Mouse (Mus musculus): ENCODE results near the gene Uap1. TPM values are rescaled to one million over a fixed set of nuclear protein-coding genes. Genes with fewer than 3 reads are reported as not detected.

Gene Uap1
- polyA plus RNA-seq, 1 experiment from 2014 or later, result 58.9 TPM

DNA sequence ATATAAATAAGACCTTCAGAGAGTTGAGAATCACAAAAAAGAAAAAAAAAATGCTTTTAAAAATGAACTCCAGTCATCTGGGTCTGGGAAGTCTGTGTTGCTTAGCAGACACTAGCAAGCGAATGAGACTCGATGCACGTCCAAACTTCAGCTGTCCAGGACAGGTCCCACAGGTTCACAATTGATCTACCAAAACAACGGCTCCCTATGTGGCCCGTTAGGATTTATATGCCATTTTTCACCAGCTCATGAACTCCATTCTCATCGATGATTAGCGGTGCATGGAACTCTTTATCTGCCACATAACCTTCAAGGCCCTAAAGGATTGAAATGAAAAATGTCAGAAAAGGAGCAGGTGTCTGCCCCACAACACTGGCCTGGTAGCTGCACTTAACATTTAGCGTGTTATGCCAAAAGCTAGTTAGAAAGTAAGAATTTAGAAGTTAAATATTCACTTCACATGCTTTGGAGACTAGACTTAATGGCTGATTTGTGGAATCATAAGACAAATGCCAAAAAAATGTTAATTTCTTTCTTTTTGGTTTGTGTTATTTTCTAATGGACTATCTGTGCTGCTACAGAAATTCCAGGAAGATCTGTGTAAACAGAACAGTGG lies 32.4 kb downstream of the Uap1 start:
- WGBS, result 89% methylated on average over 8 of the region's 8 CpGs
- H3K4me3 ChIP-seq (replicated peaks; ENCODE audit: low read length), result no peak overlapping the region
- ATAC-seq (ENCODE audit: insufficient read depth, low FRiP score), result no peak

DNA sequence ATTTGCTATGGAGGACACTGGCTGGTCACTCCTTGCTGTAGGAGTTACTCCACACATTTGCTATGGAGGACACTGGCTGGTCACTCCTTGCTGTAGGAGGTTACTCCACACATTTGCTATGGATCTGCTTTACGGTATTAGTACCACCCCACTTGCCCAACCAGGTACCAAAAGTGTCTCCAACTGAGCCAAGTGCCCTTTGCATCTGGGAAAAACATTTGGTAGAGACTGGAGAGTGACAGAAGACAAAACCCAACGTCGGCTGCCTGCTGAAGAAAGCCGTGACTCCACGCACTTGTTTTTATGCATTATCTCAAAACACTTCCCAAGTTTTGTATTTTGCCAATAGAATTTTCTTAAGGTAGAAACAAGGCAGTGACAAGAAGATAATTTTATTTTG lies 33.1 kb downstream of the Uap1 start:
- no peak overlapping the region for H3K4me2 ChIP-seq (ENCODE audit: low read depth, low read length)
- H3K4me1 ChIP-seq (ENCODE audit: control insufficient read depth, insufficient read depth, low read length), result no peaks in the 10 kb centered on the region
- H3K27ac ChIP-seq (ENCODE audit: low read length), result no peak overlapping the region
- no peak overlapping the region for H3K4me3 ChIP-seq (replicated peaks; ENCODE audit: low read length)
- H3K9ac ChIP-seq (ENCODE audit: low read length), result no peak overlapping the region
- H3K27me3 ChIP-seq (ENCODE audit: control insufficient read depth, insufficient read depth, low read length), result no peaks in the 10 kb centered on the region
- WGBS, result 93% methylated on average over 5 of the region's 5 CpGs
- H3K36me3 ChIP-seq (ENCODE audit: control insufficient read depth, insufficient read depth, low read length), result peaks cover 13% of the 10 kb centered on the region; the same call in 1 of the 2 replicates
- ATAC-seq (ENCODE audit: insufficient read depth, low FRiP score), result no peak
- H3K9me3 ChIP-seq (replicated peaks; ENCODE audit: control insufficient read depth, low read length), result no peaks in the 10 kb centered on the region

More for the DNA sequence above, 32.4 kb downstream of the Uap1 start:
- Histone ChIP-seq H3K9me3 (replicated peaks; ENCODE audit: control insufficient read depth, low read length) (no peaks in the 10 kb centered on the region), H3K9ac (ENCODE audit: low read length) (no peak overlapping the region), H3K36me3 (ENCODE audit: control insufficient read depth, insufficient read depth, low read length) (peaks cover 13% of the 10 kb centered on the region), H3K27ac (ENCODE audit: low read length) (no peak overlapping the region), H3K4me2 (ENCODE audit: low read depth, low read length) (no peak overlapping the region), H3K4me1 (ENCODE audit: control insufficient read depth, insufficient read depth, low read length) (no peaks in the 10 kb centered on the region), H3K27me3 (ENCODE audit: control insufficient read depth, insufficient read depth, low read length) (no peaks in the 10 kb centered on the region)

DNA sequence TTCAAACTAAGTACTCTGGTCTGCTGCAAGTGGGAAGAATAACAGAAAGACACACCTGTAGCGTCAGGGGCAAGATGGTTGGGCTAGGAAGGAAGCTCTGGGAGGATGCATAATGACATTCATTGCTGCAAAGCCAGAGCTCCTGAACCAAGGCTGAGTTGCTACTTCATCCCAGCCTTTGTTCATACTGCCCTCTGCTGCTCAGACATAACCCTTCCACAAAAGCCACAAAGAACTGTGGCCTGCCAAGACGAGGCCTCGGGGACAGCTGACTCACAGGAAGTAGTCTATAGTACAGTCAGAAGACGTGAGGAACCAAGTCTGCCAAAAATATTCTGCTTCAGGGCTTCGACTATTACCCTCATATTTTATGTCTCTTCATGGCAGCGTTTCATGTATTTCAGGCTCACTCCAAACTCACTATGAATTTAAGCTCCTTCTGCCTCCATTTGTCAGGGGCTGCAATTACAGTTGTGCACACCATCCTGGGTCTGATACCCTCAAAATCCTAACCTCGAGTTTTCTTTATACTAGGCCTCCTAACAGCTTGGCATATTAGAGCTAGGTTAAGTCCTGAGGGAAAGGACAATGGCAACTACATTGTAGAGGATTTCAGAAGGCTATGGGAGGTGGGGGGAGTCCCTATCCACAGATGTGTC lies 38.3 kb downstream of the Uap1 start:
- Histone ChIP-seq H3K4me3 (replicated peaks; ENCODE audit: low read length) (no peak overlapping the region), H3K9me3 (replicated peaks; ENCODE audit: control insufficient read depth, low read length) (no peaks in the 10 kb centered on the region), H3K4me1 (ENCODE audit: control insufficient read depth, insufficient read depth, low read length) (no peaks in the 10 kb centered on the region), H3K27ac (ENCODE audit: low read length) (peak overlapping the region; percentile 31; the same call in 1 of the 2 replicates), H3K36me3 (ENCODE audit: control insufficient read depth, insufficient read depth, low read length) (no peaks in the 10 kb centered on the region; the same call in 1 of the 2 replicates), H3K27me3 (ENCODE audit: control insufficient read depth, insufficient read depth, low read length) (no peaks in the 10 kb centered on the region), H3K4me2 (ENCODE audit: low read depth, low read length) (no peak overlapping the region), H3K9ac (ENCODE audit: low read length) (0 out of 2 replicates have a peak overlapping the region, but pooled peaks have one; percentile 5)
- ATAC-seq (ENCODE audit: insufficient read depth, low FRiP score), result peak; percentile 87
- 9% methylated on average over 7 of the region's 7 CpGs for WGBS

DNA sequence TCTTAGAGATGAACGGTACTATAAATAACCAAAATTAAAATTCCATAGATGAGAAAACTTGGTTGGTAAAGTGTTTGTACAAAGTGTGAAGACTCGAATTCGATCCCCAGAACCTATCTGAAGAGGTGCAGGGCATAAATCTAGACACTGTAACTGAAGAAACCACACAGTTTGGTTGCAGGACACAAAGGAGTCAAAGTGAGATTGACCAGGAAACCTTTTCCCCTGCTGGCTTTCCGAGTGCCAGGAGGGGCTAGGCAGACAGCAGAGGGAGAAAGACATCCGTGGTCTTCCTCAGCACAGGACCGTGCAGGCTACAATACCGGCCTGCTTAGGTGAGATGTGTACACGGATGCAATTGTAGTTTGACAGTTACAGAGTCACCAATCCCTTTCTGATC lies 40.5 kb downstream of the Uap1 start:
- ATAC-seq (ENCODE audit: insufficient read depth, low FRiP score), result no peak
- WGBS, result 80% methylated on average over 8 of the region's 8 CpGs
- no peak overlapping the region for H3K9ac ChIP-seq (ENCODE audit: low read length)
- H3K4me3 ChIP-seq (replicated peaks; ENCODE audit: low read length), result no peak overlapping the region
- H3K4me2 ChIP-seq (ENCODE audit: low read depth, low read length), result no peak overlapping the region
- H3K9me3 ChIP-seq (replicated peaks; ENCODE audit: control insufficient read depth, low read length), result no peaks in the 10 kb centered on the region
- no peak overlapping the region for H3K27ac ChIP-seq (ENCODE audit: low read length)
- no peaks in the 10 kb centered on the region for H3K36me3 ChIP-seq (ENCODE audit: control insufficient read depth, insufficient read depth, low read length)
- H3K4me1 ChIP-seq (ENCODE audit: control insufficient read depth, insufficient read depth, low read length), result no peaks in the 10 kb centered on the region
- H3K27me3 ChIP-seq (ENCODE audit: control insufficient read depth, insufficient read depth, low read length), result no peaks in the 10 kb centered on the region

DNA sequence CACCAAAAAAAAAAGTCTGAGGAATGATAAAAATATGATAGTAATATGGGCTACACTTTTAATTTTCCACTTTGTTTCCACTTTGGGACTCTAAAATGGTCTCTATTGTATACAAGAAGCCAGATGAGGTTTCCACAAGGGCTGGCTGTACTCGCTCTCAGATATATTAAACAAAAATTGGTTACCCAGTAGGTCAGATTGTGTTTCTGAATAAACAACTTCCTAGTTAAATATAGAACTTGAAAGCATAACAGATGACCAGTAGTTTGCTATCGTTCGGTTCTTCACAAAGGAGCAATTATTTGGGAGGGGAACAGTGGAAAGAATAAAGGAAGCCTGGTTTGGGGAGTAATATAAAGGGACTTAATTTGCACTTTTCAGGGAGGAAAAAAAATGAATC lies 43.8 kb downstream of the Uap1 start:
- Histone ChIP-seq H3K27me3 (ENCODE audit: control insufficient read depth, insufficient read depth, low read length) (no peaks in the 10 kb centered on the region), H3K36me3 (ENCODE audit: control insufficient read depth, insufficient read depth, low read length) (no peaks in the 10 kb centered on the region), H3K4me3 (replicated peaks; ENCODE audit: low read length) (no peak overlapping the region), H3K4me1 (ENCODE audit: control insufficient read depth, insufficient read depth, low read length) (no peaks in the 10 kb centered on the region), H3K9ac (ENCODE audit: low read length) (no peak overlapping the region), H3K4me2 (ENCODE audit: low read depth, low read length) (no peak overlapping the region), H3K27ac (ENCODE audit: low read length) (no peak overlapping the region), H3K9me3 (replicated peaks; ENCODE audit: control insufficient read depth, low read length) (no peaks in the 10 kb centered on the region)
- WGBS, result 25% methylated on average over 3 of the region's 3 CpGs
- no peak for ATAC-seq (ENCODE audit: insufficient read depth, low FRiP score)

DNA sequence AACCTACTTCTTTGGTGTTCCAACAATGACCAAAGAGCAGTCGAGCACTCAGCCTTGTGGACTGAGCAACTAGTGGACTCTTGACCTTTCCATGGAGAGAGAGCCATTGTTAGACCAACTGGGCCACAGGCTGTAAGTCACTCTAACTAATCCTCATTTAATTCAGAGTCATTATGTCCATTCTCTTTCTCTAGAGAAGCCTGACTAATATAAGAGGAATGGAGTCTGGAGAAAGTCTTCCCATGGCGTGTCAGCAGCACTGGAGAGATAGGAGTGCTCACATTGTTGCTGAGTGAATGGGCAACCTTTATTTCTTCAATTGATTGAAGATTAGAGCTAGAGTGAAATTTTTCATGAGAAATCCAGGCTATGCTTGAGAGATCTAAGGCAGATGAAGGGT lies 50.1 kb downstream of the Uap1 start:
- 74% methylated on average over 2 of the region's 2 CpGs for WGBS
- Histone ChIP-seq H3K27ac (ENCODE audit: low read length) (no peak overlapping the region), H3K9me3 (replicated peaks; ENCODE audit: control insufficient read depth, low read length) (no peaks in the 10 kb centered on the region), H3K4me3 (replicated peaks; ENCODE audit: low read length) (no peak overlapping the region), H3K27me3 (ENCODE audit: control insufficient read depth, insufficient read depth, low read length) (no peaks in the 10 kb centered on the region), H3K4me2 (ENCODE audit: low read depth, low read length) (no peak overlapping the region), H3K4me1 (ENCODE audit: control insufficient read depth, insufficient read depth, low read length) (no peaks in the 10 kb centered on the region), H3K9ac (ENCODE audit: low read length) (no peak overlapping the region), H3K36me3 (ENCODE audit: control insufficient read depth, insufficient read depth, low read length) (no peaks in the 10 kb centered on the region)
- ATAC-seq (ENCODE audit: insufficient read depth, low FRiP score), result no peak

DNA sequence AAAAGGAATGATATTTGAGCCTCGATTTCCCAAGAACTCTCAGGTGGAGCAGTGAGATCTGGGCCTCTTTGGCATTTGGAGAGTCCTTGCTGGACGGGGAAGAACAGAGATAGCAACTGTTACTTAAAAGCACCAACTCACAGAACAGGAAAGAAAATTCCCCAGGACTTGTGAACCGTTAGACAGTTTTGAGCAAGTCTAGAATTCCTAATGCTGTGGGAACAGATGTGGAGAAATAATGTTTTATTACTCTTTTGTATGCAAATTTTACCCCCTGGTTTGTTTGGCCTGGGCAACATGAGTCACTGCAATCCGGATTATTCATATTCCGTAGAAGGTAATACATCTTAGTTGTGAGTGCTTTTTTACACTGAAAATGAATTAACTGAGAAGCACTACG lies 61.1 kb downstream of the Uap1 start:
- no peak overlapping the region for H3K9ac ChIP-seq (ENCODE audit: low read length)
- H3K9me3 ChIP-seq (replicated peaks; ENCODE audit: control insufficient read depth, low read length), result no peaks in the 10 kb centered on the region
- no peaks in the 10 kb centered on the region for H3K27me3 ChIP-seq (ENCODE audit: control insufficient read depth, insufficient read depth, low read length)
- peaks cover 8% of the 10 kb centered on the region for H3K4me1 ChIP-seq (ENCODE audit: control insufficient read depth, insufficient read depth, low read length)
- ATAC-seq (ENCODE audit: insufficient read depth, low FRiP score), result no peak
- no peak overlapping the region for H3K4me3 ChIP-seq (replicated peaks; ENCODE audit: low read length)
- H3K27ac ChIP-seq (ENCODE audit: low read length), result no peak overlapping the region
- 72% methylated on average over 6 of the region's 6 CpGs for WGBS
- H3K4me2 ChIP-seq (ENCODE audit: low read depth, low read length), result no peak overlapping the region
- H3K36me3 ChIP-seq (ENCODE audit: control insufficient read depth, insufficient read depth, low read length), result no peaks in the 10 kb centered on the region

DNA sequence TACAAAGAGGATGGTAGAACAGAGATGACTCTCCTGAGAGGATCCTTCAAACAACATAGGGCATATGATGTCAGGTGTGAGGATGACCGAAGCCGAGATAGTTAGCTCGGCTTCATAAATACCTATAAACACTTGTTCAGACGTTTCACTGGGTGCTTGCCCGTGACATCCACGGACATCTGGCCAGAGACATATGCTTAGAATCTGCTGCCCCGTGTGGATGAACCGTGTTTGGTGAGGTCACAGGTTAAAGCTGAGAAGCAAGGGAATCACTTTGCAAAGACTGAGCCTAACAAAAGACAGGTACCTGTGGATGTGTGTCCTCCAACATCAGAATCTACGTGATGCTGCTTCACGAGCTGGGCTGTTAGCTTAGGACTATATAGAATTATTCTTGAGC lies 62.5 kb downstream of the Uap1 start:
- H3K27me3 ChIP-seq (ENCODE audit: control insufficient read depth, insufficient read depth, low read length), result no peaks in the 10 kb centered on the region
- no peaks in the 10 kb centered on the region for H3K9me3 ChIP-seq (replicated peaks; ENCODE audit: control insufficient read depth, low read length)
- no peak overlapping the region for H3K4me3 ChIP-seq (replicated peaks; ENCODE audit: low read length)
- H3K36me3 ChIP-seq (ENCODE audit: control insufficient read depth, insufficient read depth, low read length), result no peaks in the 10 kb centered on the region
- no peak for ATAC-seq (ENCODE audit: insufficient read depth, low FRiP score)
- no peak overlapping the region for H3K27ac ChIP-seq (ENCODE audit: low read length)
- WGBS, result 85% methylated on average over 10 of the region's 10 CpGs
- H3K4me1 ChIP-seq (ENCODE audit: control insufficient read depth, insufficient read depth, low read length), result peaks cover 11% of the 10 kb centered on the region
- no peak overlapping the region for H3K9ac ChIP-seq (ENCODE audit: low read length)
- no peak overlapping the region for H3K4me2 ChIP-seq (ENCODE audit: low read depth, low read length)

DNA sequence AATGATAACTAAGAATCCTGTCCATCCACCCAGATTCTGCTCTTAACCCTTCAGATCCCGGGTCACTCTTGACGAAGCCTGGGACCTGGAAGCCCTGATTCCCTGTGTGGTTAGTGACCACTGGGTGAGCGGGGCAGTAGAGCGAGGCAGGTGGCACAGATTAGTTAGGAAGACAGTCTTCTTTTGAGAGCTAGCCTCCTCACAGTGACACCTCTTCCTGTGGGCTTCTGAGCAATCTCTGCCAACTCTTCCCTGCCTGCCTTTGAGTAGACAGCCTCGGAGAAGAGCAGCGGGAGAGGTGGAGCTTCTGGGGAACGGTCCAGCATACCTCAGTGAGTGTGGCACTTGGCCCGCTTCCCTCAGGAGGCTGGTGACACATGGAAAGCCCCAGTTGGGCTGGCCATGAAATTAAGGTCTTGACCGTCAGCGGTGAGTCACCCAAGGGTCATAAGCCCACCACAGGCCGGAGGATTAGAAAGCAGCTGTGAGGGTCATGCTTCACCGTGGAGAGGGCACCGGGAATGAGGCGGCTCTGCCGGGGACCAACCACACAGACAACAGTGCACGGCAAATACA lies 63.0 kb downstream of the Uap1 start:
- Histone ChIP-seq H3K9ac (ENCODE audit: low read length) (no peak overlapping the region), H3K4me2 (ENCODE audit: low read depth, low read length) (peak overlapping the region; percentile 55), H3K4me1 (ENCODE audit: control insufficient read depth, insufficient read depth, low read length) (peaks cover 11% of the 10 kb centered on the region), H3K36me3 (ENCODE audit: control insufficient read depth, insufficient read depth, low read length) (no peaks in the 10 kb centered on the region), H3K4me3 (replicated peaks; ENCODE audit: low read length) (peak overlapping the region; percentile 52; the same call in 1 of the 2 replicates), H3K27ac (ENCODE audit: low read length) (peak overlapping the region; percentile 86), H3K27me3 (ENCODE audit: control insufficient read depth, insufficient read depth, low read length) (no peaks in the 10 kb centered on the region), H3K9me3 (replicated peaks; ENCODE audit: control insufficient read depth, low read length) (no peaks in the 10 kb centered on the region)
- 83% methylated on average over 16 of the region's 16 CpGs for WGBS
- no peak for ATAC-seq (ENCODE audit: insufficient read depth, low FRiP score)

Measured in stomach, embryonic 16.5 days (tissue).